Mouse (Mus musculus): ENCODE results near the gene Dnah17.

Gene Dnah17

DNA sequence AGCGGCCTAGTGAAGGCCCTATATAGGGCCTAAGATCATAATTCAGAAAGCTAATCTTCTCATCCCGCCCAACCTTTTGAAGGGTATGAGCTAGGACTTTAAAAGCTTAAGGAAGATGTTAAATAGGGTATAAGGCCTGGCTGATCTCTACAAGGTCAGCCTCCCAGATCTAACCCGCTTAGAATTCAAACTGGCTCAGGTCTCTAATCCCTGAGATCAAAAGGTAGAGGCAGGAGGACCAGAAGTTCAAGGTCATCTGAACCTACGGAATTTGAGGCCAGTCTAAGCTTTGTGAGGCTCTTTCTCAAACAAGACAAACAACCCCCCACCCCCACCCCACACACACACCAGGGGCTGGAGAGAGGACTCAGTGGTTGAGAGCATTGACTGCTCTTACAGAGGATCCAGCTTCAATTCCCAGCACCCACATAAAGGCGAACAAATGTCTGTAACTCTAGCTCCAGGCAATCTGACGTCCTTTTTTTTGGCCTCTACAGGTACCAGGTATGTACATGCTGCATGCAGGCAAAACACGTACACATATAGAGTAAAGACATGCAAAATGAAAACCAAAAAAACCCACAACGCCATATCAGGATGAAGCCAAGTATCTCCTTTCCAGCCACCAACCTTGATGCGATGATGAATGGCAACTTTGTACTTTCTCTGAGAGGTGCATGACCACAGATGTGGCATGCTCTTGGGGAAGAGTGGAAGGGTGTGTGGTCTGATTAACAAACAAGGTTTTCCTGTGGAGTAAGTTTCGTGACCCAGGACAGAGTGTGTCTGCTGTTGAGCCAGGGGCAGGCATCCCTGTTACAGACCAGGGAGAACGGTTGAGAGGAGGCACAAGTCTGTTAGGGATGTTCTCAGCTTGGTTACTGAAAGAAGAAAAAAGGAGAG is 157.5 kb downstream of the Dnah17 start:
- no peak for DNase-seq (ENCODE audit: low read depth)
